Mouse (Mus musculus): ENCODE measurements at regions not wholly inside any gene's neighbourhood (a gene's known extent, or its start where the extent isn't known, plus 50 kb on each side); places are given as distances from the start of the nearest gene placed in this dataset.

GRCm38 (mm10) chr10:17529851-17530509 is 193.0 kb upstream of the Cited2 start:
- no peak overlapping the region for H3K4me2 ChIP-seq (ENCODE audit: low read length)
- 95% methylated on average over 4 of the region's 4 CpGs for WGBS
- no peak for ATAC-seq

GRCm38 (mm10) chr10:17531021-17531420 is 192.0 kb upstream of the Cited2 start:
- 80% methylated on average over 3 of the region's 3 CpGs for WGBS
- no peaks in the 10 kb centered on the region for H3K36me3 ChIP-seq (ENCODE audit: control insufficient read depth, insufficient read depth, low read length)
- no peaks in the 10 kb centered on the region; the same call in 1 of the 2 replicates for H3K4me1 ChIP-seq (ENCODE audit: control insufficient read depth, insufficient read depth, low read length)
- no peak overlapping the region for H3K4me3 ChIP-seq (ENCODE audit: low read depth, low read length)
- no peak for ATAC-seq
- H3K9ac ChIP-seq (ENCODE audit: low read depth, low read length), result no peak overlapping the region
- no peaks in the 10 kb centered on the region for H3K9me3 ChIP-seq (replicated peaks; ENCODE audit: control insufficient read depth, low read length, poor library complexity, severe bottlenecking)
- no peaks in the 10 kb centered on the region for H3K27me3 ChIP-seq (ENCODE audit: control insufficient read depth, insufficient read depth, low read depth, low read length)
- H3K27ac ChIP-seq (ENCODE audit: low read length), result no peak overlapping the region
- no peak overlapping the region for H3K4me2 ChIP-seq (ENCODE audit: low read length)

More at GRCm38 (mm10) chr10:17529851-17530509, 193.0 kb upstream of the Cited2 start:
- Histone ChIP-seq H3K4me1 (ENCODE audit: control insufficient read depth, insufficient read depth, low read length) (no peaks in the 10 kb centered on the region; the same call in 1 of the 2 replicates), H3K4me3 (ENCODE audit: low read depth, low read length) (no peak overlapping the region), H3K27ac (ENCODE audit: low read length) (no peak overlapping the region), H3K36me3 (ENCODE audit: control insufficient read depth, insufficient read depth, low read length) (no peaks in the 10 kb centered on the region), H3K27me3 (ENCODE audit: control insufficient read depth, insufficient read depth, low read depth, low read length) (no peaks in the 10 kb centered on the region), H3K9me3 (replicated peaks; ENCODE audit: control insufficient read depth, low read length, poor library complexity, severe bottlenecking) (no peaks in the 10 kb centered on the region), H3K9ac (ENCODE audit: low read depth, low read length) (no peak overlapping the region)

- H3K36me3 ChIP-seq (ENCODE audit: control insufficient read depth, insufficient read depth, low read length), result no peaks in the 10 kb centered on the region
- no peak for ATAC-seq
- H3K4me1 ChIP-seq (ENCODE audit: control insufficient read depth, insufficient read depth, low read length), result no peaks in the 10 kb centered on the region
- H3K27ac ChIP-seq (ENCODE audit: low read length), result no peak overlapping the region
- no peak overlapping the region for H3K4me2 ChIP-seq (ENCODE audit: low read length)
- H3K27me3 ChIP-seq (ENCODE audit: control insufficient read depth, insufficient read depth, low read depth, low read length), result no peaks in the 10 kb centered on the region
- H3K4me3 ChIP-seq (ENCODE audit: low read depth, low read length), result no peak overlapping the region
- 92% methylated on average over 6 of the region's 6 CpGs for WGBS
- H3K9me3 ChIP-seq (replicated peaks; ENCODE audit: control insufficient read depth, low read length, poor library complexity, severe bottlenecking), result no peaks in the 10 kb centered on the region
- no peak overlapping the region for H3K9ac ChIP-seq (ENCODE audit: low read depth, low read length)
Observed at GRCm38 (mm10) chr10:17538944-17539533, 184.0 kb upstream of the Cited2 start.

DNA sequence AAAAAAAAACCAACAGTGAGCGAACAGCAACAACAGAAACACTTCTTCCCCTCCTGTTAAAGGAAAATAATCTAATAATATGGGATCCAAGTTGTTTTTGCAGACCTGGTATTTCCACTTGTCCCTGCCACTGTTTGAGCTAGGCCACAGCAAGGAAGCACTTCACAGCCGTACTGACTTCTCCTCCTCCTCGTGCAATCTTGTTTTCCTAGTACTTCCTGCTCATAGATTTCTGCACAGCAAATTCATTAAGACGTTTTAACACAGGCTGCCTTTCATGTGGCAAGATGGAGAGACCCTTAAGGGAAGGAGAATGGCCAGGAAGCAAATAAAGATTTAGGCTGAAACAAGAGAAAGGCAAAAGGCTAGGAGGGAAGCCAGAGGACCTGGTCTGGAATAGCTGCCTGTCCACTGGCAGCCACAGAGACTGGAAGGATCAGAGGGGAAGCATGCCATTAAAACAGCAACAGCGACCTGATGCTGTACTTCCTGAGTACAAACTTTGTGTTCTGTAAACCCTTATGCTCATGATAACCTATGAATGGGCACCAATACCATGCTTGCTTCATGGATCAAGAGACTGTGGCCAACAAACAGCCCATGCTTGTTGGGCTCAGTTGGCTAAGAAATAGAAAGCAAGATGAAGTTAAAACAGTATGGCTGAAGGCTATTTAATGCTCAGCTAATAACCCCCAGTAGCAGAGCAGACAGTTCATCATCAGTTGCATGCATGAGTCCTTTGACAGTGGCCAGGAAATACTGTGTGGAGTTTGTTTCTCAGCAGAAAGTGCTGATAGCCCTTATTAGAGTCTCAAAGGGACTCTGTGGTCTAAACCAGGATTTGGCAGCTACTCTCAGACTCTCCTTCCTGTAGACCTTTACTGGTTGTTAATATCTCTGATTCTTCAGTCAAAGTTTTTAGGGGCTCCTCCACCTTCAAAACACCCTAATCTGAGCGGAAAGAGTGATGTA is 182.3 kb upstream of the Cited2 start:
- Histone ChIP-seq H3K4me1 (ENCODE audit: control insufficient read depth, insufficient read depth, low read length) (no peaks in the 10 kb centered on the region), H3K4me2 (ENCODE audit: low read length) (no peak overlapping the region), H3K9me3 (replicated peaks; ENCODE audit: control insufficient read depth, low read length, poor library complexity, severe bottlenecking) (no peaks in the 10 kb centered on the region), H3K4me3 (ENCODE audit: low read depth, low read length) (no peak overlapping the region), H3K36me3 (ENCODE audit: control insufficient read depth, insufficient read depth, low read length) (no peaks in the 10 kb centered on the region), H3K9ac (ENCODE audit: low read depth, low read length) (no peak overlapping the region), H3K27ac (ENCODE audit: low read length) (no peak overlapping the region), H3K27me3 (ENCODE audit: control insufficient read depth, insufficient read depth, low read depth, low read length) (no peaks in the 10 kb centered on the region)
- 77% methylated on average over 6 of the region's 6 CpGs for WGBS
- ATAC-seq, result no peak

DNA sequence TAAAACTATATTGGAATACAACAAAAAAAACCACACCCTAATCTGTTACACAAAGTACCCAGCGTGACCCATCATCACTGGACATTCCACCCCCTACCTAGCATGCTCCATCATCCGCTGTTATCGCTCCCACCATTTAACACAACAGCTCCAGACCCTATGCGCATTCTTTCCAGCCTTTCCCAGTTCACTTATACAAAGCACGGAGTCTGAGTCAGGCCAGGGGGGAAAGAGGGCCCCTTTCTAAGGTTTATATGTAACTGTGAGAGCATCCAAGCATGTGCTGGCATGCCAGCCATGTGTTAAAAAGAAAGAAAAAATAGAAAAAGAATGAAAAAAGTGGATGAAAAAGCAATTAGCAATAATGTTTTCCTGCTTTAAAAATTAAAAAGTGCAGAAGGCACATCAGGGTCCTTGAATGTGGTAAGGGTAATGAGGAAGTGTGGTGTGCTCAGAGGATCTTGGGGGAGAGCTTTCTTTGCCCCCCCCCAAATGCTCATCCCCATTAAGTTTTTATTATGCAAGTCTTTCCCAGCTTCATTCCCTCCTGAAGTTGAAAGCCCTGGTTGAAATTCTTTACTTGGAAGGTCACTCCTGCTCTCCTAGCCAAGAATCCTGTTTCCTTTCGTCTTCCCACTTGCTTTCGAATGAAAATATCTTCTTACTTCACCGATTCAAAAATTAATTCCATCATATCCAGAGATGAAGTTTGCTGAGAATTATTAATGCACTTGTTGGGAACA is 180.7 kb upstream of the Cited2 start:
- Histone ChIP-seq H3K27ac (ENCODE audit: low read length) (no peak overlapping the region), H3K27me3 (ENCODE audit: control insufficient read depth, insufficient read depth, low read depth, low read length) (no peaks in the 10 kb centered on the region), H3K4me1 (ENCODE audit: control insufficient read depth, insufficient read depth, low read length) (no peaks in the 10 kb centered on the region), H3K4me3 (ENCODE audit: low read depth, low read length) (no peak overlapping the region), H3K9ac (ENCODE audit: low read depth, low read length) (no peak overlapping the region), H3K36me3 (ENCODE audit: control insufficient read depth, insufficient read depth, low read length) (no peaks in the 10 kb centered on the region), H3K4me2 (ENCODE audit: low read length) (no peak overlapping the region), H3K9me3 (replicated peaks; ENCODE audit: control insufficient read depth, low read length, poor library complexity, severe bottlenecking) (no peaks in the 10 kb centered on the region)
- no peak for ATAC-seq
- WGBS, result 87% methylated on average over 8 of the region's 8 CpGs

DNA sequence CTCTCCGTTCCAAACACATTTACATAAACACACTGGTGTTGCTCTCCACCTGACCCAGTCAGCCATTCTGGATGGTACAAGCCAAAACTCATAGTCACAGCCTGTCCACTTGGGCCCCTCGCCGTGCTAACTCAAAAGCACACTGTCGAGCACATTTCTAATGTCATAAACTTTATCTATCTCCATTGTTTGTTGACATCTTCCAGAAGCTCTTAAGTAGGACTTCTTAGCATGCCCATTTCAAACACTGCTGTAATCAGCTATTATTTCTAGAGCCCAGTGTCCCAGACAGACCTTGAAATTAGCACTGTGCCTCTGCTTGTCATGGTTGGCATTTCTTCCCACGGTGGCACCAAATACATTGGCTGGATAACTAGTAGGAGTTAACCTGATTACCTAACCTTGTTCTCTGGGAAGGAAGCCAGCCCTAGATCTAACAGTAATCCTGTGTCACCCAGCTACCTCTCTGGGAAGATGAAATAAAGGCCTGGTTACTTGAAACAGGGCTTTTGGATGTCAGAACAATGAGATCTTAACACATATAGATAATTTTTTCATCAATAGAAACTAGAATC is 180.1 kb upstream of the Cited2 start:
- Histone ChIP-seq H3K27me3 (ENCODE audit: control insufficient read depth, insufficient read depth, low read depth, low read length) (no peaks in the 10 kb centered on the region), H3K4me1 (ENCODE audit: control insufficient read depth, insufficient read depth, low read length) (no peaks in the 10 kb centered on the region), H3K4me2 (ENCODE audit: low read length) (no peak overlapping the region), H3K4me3 (ENCODE audit: low read depth, low read length) (no peak overlapping the region), H3K36me3 (ENCODE audit: control insufficient read depth, insufficient read depth, low read length) (no peaks in the 10 kb centered on the region), H3K9ac (ENCODE audit: low read depth, low read length) (no peak overlapping the region), H3K27ac (ENCODE audit: low read length) (no peak overlapping the region), H3K9me3 (replicated peaks; ENCODE audit: control insufficient read depth, low read length, poor library complexity, severe bottlenecking) (no peaks in the 10 kb centered on the region)
- 90% methylated on average over 5 of the region's 5 CpGs for WGBS
- no peak for ATAC-seq

- Histone ChIP-seq H3K4me3 (ENCODE audit: low read depth, low read length) (no peak overlapping the region), H3K27ac (ENCODE audit: low read length) (no peak overlapping the region), H3K36me3 (ENCODE audit: control insufficient read depth, insufficient read depth, low read length) (no peaks in the 10 kb centered on the region), H3K4me2 (ENCODE audit: low read length) (no peak overlapping the region), H3K9ac (ENCODE audit: low read depth, low read length) (no peak overlapping the region), H3K9me3 (replicated peaks; ENCODE audit: control insufficient read depth, low read length, poor library complexity, severe bottlenecking) (no peaks in the 10 kb centered on the region), H3K27me3 (ENCODE audit: control insufficient read depth, insufficient read depth, low read depth, low read length) (no peaks in the 10 kb centered on the region), H3K4me1 (ENCODE audit: control insufficient read depth, insufficient read depth, low read length) (no peaks in the 10 kb centered on the region)
- no peak for ATAC-seq
Observed at GRCm38 (mm10) chr10:17545291-17545690, 177.7 kb upstream of the Cited2 start.

GRCm38 (mm10) chr10:17547986-17548385 is 175.0 kb upstream of the Cited2 start:
- 97% methylated on average over 3 of the region's 3 CpGs for WGBS
- Histone ChIP-seq H3K27ac (ENCODE audit: low read length) (no peak overlapping the region), H3K9ac (ENCODE audit: low read depth, low read length) (no peak overlapping the region), H3K27me3 (ENCODE audit: control insufficient read depth, insufficient read depth, low read depth, low read length) (no peaks in the 10 kb centered on the region), H3K36me3 (ENCODE audit: control insufficient read depth, insufficient read depth, low read length) (no peaks in the 10 kb centered on the region), H3K4me3 (ENCODE audit: low read depth, low read length) (no peak overlapping the region), H3K4me1 (ENCODE audit: control insufficient read depth, insufficient read depth, low read length) (no peaks in the 10 kb centered on the region), H3K9me3 (replicated peaks; ENCODE audit: control insufficient read depth, low read length, poor library complexity, severe bottlenecking) (no peaks in the 10 kb centered on the region), H3K4me2 (ENCODE audit: low read length) (no peak overlapping the region)
- ATAC-seq, result no peak

Data from midbrain, embryonic 16.5 days (tissue).